Mouse (Mus musculus) urinary bladder, adult 2 months (tissue): ENCODE data around the gene Gm20708. TPM values are rescaled to one million over a fixed set of nuclear protein-coding genes. Genes with fewer than 3 reads are reported as not detected.
A peak's percentile ranks its signal among the peaks of the same experiment; 100 is the strongest.
"Not testable (repeated sequence)": the region's sequence is repeated elsewhere in the genome, so short reads cannot be mapped to it uniquely, and the experiment has no call there.

Experiments used
- DNase-seq: peaks from one replicate; pipeline ENCODE4 v3.0.0; 2022; ENCODE audit warnings: low spot score
- polyA plus RNA-seq: library from polyadenylated mRNA; depleted of rRNA; stranded (reverse); fragments of >200 nt; gene quantifications from 2 replicates; pipeline ENCODE4 v1.2.3, GENCODE M21; 2012

Gene Gm20708
- polyA plus RNA-seq, 1 experiment, result not detected

DNA sequence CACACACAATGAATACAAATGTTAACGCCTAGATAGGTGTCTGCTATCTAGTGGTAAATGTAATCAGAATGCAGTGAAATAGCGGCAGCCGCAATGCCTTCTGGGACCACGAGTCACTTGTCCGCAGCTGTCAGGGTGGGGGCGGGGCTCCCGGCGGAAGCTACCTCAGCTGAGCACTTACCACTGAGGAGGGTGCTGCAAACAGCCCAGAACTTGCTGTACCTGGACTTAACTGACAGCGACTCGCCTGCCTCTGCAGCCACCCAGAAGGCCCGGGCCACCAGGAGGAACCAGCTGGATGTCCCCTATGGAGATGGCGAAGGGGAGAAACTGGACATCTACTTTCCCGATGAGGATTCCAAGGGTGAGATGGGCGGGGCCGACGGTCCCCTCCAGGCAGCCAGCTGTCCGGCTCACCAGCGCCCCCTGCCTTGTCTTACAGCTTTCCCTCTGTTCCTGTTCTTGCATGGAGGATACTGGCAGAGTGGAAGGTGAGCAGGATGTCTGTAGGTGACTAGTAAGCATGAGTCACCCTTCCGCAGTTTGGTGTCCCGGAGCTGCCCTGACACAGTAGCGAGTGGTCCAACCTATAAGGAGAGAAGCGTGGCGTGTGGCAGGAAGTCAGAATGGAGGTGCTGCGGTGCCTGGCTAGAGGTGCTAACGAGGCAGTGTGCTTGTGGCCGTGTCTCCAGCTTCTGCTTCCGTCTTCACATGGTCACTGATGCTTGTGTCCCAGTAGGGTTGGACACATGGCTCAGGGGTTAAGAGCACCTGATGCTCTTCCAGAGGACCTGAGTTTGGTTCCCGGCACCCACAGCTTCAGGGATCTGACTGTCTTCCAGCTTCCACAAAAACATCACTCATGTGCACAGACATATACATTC is 22.9 kb downstream of the Gm20708 start:
- no peak for DNase-seq

DNA sequence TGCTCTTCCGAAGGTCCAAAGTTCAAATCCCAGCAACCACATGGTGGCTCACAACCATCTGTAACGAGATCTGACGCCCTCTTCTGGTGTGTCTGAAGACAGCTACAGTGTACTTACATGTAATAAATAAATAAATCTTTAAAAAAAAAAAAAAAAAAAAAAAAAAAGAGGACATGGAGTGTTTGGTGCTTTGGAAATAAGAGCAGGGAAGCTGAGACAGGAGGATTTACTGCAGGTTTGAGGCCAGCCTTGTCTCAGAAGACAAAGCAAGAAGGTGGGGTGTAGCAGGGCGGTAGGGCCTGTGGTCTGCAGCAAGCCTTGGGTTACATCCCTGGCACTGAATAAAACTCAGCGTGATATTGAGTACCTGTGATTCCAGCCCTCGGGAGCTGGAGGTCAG is 24.0 kb downstream of the Gm20708 start:
- not testable (repeated sequence) for DNase-seq

GRCm38 (mm10) chr11:117834086-117834485 is 24.6 kb downstream of the Gm20708 start:
- DNase-seq, result no peak

- DNase-seq, result no peak
Measured at GRCm38 (mm10) chr11:117836306-117836705, 26.8 kb downstream of the Gm20708 start.

DNA sequence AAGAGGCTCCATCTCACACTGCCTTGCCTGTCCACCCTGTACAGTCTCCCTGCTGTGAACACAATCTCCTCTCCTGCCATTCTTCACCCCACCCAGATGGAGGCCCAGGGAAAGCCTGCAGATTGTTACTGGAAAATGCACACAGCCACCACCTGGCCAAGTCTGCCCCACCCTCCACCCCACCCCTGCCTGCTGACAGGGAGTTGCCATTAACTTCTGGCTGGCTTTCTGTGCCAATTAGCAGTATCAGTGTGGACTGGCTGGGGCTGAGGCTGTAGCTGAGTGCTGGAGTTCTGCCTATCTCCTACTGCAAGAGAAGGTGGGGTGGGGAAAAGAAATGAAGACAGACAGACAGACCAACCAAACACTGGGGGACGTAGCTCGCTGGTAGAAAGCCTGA is 29.1 kb downstream of the Gm20708 start:
- DNase-seq, result no peak

- no peak for DNase-seq
Measured at GRCm38 (mm10) chr11:117839021-117839420, 29.6 kb downstream of the Gm20708 start.

GRCm38 (mm10) chr11:117840910-117841309 is 31.4 kb downstream of the Gm20708 start:
- no peak for DNase-seq

- no peak for DNase-seq
Measured at GRCm38 (mm10) chr11:117843434-117843833, 34.0 kb downstream of the Gm20708 start.

- DNase-seq, result no peak
Measured at GRCm38 (mm10) chr11:117844997-117845396, 35.5 kb downstream of the Gm20708 start.

DNA sequence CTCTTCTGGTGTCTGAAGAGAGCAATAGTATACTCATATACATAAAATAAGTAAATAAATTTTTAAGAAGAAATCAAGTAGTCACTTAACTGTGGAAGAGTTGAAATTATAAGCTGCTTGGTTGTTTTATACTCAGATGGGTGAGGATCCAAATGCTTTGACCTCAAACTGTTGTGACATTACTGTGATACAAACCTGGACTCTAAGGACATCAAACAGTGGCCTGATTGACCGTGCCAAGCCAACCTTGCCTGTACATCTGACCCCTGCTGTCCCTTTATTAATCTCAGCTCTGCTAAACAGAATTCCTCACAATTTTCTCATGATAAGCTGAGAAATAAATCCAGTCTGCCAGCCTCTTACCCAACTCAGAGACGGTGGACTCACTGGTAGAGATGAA is 36.2 kb downstream of the Gm20708 start:
- DNase-seq, result no peak

DNA sequence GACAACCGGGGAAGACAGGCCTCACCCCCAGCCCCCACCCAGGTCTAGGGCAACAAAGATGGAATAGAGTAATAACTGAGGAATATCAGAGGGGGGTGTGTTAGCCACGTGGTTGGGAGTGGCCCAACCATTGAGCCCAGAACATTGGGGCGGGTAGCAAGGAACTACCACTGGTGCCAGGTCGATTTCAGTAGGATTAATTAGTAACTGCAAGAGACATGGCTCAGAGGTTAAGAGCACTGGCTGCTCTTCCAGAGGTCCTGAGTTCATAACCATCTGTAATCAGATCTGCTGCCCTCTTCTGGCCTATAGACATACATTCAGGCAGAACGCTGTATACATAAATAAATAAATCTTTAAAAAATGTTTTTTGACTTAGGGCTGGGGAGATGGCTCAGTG is 37.2 kb downstream of the Gm20708 start:
- no peak for DNase-seq

DNA sequence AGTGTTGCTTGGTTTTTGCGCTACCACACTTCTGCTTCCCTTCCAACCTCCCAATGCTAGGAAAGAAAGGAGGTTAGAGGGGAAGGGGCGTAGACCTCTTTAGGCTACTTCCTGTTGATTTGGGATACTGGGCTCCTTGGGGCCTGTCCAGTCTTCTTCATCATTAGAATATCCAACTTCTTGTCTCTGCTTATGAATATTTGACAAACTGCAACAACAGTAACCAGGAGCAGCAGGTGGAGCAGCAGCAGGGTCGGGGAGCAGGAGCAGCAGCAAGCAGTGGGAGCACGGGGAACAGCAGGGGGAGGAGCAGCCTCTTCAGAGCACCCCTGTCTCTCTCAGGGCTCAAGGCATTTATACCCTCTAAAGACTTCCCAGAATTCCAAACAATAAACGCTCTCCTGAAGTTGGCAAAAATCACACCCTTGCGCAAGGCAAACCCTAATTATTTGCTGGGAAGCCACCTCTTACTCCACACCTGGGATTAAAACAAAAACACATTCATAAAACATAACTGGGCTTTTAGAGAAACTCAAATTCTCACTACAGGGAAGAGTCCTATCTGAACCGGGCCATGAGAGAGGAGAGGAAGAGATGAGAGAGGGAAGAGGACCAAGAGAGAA is 38.2 kb downstream of the Gm20708 start:
- DNase-seq, result no peak

DNA sequence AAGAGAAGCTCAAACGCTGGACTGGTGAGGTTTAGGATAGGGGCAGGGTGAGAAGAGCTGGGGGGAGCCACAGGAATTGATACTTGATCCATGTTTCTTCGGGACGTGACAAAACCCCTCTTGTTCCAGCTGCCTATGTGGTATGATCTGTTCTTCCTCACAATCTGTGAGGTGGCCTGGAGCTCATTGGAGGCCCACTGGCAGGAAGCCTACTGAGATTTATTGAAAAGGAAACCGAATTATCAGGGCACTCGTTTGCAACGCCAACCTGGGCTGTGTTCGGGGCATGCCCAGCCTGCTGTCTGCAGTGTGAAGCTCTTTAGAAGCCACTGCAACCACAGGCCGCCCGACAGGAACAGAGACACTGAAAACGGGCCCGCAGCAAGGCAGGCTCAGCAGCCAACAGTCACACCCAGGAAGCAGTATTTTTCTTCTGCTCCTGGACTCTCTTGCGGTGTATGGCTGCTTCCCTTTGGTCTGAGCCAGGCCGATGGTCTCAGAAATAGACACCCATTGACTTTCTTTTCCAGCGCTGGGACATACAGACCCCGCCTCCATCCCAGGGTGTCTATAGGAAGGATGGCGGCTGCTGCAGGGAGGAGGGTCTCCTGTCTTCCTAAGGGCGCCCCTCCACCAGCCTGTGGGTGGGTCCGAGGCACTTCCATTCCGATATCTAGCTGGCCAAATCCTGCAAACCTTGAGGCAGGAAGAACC is 39.0 kb downstream of the Gm20708 start:
- DNase-seq, result no peak

DNA sequence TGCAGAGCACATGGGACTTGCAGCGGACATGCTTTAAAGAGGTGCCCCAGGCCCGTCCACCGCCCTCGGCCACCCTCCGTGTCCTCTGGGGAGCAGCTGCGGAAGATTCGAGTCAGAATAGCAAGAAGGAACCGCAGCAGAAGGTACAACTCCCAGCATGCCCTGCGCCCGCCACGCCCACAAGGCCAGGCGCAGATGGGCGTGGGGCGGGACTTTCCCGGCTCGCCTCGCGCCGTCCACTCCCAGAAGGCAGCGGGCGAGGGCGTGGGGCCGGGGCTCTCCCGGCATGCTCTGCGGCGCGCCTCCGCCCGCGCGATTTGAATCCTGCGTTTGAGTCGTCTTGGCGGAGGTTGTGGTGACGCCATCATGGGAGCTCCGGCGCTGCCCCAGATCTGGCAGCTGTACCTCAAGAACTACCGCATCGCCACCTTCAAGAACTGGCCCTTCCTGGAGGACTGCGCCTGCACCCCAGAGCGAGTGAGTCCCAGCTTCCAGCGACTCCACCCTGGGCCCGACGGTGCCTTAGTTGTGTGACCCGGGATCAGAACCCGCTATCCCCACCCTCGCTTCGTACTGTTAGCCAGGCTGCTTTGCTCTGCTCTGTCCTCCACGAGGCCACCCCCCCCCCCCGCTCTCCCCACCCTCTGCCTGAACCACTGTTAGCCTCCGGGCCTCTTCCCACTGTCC is 39.7 kb downstream of the Gm20708 start, which contains the start of gene Birc5:
Gene Birc5, plus strand, starts transcription at position 267 of the 687 bp plus-strand sequence.
- DNase-seq, result peak; percentile 86

GRCm38 (mm10) chr11:117852875-117853274 is 43.4 kb downstream of the Gm20708 start:
- DNase-seq, result no peak

GRCm38 (mm10) chr11:117854241-117854640 is 44.8 kb downstream of the Gm20708 start:
- no peak for DNase-seq

DNA sequence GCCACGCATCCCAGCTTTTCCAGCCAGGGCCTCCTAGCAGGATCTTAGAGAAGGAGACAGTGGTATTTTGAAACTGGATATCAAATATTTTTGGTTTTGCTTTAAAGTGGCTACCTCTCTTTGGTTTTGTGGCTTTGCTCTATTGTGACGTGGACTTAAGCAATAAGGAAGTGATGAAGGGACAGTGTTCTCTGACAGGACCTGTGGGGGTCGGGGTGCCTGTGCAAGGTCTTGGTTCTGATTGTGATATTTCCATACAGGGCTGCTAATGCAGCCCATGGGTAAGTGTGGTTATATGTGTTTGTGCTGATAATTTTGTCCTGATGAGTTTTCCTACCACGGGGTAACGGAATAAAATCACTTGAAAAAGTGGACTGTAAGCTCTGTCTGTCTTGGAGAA is 45.9 kb downstream of the Gm20708 start:
- no peak for DNase-seq

DNA sequence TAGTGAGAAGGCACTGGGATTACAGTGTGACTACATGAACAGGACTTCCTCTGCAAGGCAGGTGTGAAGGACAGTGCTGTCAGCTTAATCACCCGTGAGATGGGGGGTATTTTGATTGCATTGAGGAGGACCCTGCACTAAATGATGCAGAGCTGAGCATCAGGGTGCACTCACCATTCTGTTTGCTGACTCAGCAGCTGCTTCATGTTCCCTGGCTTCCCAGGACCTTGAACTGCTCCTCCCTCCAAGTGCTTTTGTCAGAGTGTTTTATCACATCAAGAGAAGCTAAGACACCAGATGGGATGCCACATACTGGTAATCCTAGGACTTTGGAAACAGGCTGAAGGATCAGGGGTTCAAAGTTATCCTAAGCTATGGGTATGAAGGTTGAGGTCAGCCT is 46.5 kb downstream of the Gm20708 start:
- no peak for DNase-seq

GRCm38 (mm10) chr11:117857462-117857861 is 48.0 kb downstream of the Gm20708 start:
- no peak for DNase-seq

DNA sequence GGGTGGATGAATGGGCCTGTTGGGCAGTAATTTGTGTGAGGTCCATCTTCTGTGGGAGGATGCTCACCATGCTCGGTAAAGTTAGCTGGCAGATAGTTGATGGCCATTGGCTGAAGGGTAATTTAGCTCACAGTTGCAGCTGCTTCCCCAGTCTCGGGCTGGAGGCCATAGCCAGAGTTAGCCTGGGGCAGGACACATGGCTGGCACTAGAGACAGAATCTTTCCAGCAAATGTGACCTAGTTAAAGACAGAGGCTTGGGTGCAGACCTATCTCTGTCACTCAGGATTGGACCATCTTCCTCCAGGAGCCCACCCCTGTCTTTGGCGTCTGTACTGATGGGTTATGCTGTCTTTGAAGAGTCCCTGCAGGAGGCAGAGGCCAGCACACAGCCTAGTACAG is 48.9 kb downstream of the Gm20708 start:
- DNase-seq, result no peak

- no peak for DNase-seq
Measured at GRCm38 (mm10) chr11:117860601-117861000, 51.1 kb downstream of the Gm20708 start, which contains the start of gene Tmem235. TSS of gene Tmem235 (plus strand) at chr11:117860752.
